Mouse (Mus musculus) hematopoietic stem cell, adult 5-6 weeks (primary cell): Measurements from ENCODE around the gene Rbfox2. TPM values are rescaled to one million over a fixed set of nuclear protein-coding genes. Genes with fewer than 3 reads are reported as not detected.
A peak's percentile ranks its signal among the peaks of the same experiment; 100 is the strongest.

Source experiments
- ATAC-seq, 2 experiments: fragments of 125-278 bp in 1 of 2; replicated peaks in 1 of 2; 2 replicates each; pipeline ENCODE4 v1.8.0; 2016 to 2017; ENCODE audit warnings: inconsistent platforms in 2 of 2, mild to moderate bottlenecking in 2 of 2, moderate number of reproducible peaks in 2 of 2, low read depth in 1 of 2, moderate TSS enrichment in 1 of 2; ENCODE audit not compliant: low FRiP score in 2 of 2, poor library complexity in 2 of 2, severe bottlenecking in 2 of 2, insufficient read depth in 1 of 2, low TSS enrichment in 1 of 2
- total RNA-seq: library from RNA; stranded (forward); fragments of 172-1452, 232-1000 nt; gene quantifications from 2 replicates; pipeline ENCODE4 v1.2.3, GENCODE M21; 2017

Gene Rbfox2
- total RNA-seq, 1 experiment from 2014 or later = 11.9 TPM

- no peak for ATAC-seq
These were observed 55.1 kb downstream of the Rbfox2 start for GRCm38 (mm10) chr15:77251706-77252105.

DNA sequence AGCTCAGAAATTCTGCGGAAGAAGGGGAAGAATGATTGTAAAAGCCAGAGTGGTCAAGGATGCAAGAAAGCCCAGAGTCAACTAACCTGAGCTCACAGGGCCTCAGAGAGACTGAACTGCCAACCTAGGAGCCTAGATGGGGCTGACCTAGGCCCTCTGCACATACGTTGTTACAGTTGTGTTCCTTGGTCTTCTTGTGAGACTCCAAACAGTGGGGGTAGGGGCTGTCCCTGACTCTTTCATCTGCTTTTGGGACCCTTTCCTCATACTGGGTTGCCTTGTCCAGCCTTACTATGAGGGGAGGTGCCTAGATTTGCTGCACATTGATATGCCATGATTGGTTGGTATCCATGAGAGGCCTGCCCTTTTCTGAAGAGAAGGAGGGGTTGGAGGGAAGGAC is 56.0 kb downstream of the Rbfox2 start:
- no peak for ATAC-seq

DNA sequence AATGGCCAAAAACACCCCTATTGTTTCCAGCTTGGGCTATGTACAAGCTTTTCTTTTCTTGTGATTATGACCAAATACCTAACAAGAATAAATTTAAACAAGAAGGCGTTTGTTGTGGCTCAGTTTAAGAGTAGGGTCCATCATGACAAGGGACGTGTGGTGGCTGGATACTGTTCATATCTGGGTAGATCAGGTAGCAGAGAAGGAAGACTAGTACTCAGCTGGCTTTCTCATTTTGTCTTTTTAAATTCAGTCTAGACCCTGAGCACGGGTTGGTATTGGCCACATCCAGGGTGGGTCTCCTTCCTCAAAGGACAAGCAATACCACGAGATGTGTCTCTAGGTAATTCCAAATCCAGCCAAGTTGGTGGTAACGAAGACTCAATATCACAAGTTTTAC is 57.4 kb downstream of the Rbfox2 start:
- no peak for ATAC-seq

DNA sequence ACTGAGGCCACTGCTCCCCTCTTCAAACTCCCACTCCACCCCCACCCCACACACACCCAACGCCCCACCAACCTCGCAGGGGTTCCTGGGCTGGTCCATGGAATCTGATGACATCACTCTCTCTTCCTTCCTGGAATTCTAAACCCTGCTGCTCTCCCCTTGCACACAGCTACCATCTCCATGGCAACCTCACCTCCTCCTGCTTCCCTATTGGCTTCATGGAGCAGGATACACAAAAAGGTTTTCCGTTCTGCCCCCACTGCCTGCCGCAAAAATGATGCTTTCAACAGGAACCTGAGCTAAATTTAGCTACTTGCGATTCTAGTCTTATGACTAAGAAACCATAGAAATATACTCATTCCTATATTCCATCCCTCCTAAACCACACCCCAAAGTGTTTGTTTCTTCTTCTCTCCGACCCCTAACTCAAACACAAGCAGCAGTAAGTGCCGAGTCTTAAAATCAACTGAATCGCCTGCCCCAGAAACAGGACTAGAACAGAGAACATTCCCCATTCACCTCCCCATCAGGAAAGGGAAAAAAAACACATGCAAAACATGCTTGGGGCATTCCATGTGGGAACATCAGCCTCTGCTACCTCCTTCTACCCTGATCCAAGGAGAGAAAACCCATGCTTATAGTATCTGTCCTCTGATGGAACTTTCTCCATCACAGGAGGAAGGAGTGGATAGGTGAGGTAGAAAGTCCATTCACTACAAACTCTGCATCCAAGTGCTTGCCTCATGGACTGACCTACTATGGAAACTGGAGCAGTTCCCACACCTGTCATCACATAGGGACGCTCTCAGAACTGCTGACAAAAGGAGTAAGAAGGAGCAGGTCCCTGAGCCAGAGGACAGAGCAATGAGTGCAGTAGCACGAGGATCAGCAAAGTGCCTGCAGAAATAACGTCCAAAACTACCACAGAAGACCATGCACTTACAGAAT is 61.1 kb downstream of the Rbfox2 start:
- ATAC-seq = no peak

DNA sequence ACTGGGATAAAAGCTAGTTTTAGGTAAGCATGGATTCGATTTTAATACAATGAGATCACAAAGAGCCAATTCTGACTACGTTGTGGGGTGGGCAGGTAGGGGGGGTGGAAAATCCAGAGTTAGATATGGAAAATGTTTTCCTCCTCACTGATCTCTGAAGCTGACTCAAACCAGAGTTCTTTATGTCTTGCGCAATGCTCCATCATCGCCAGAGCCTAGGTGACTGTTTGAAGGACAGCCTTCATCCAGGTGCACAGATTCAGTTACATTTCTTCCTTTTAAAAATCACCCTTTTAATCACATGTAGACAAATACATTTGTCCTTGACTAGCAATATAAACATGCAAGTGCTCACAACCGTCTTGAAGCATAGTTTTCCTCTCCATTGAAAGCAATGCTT is 62.2 kb downstream of the Rbfox2 start:
- no peak for ATAC-seq

DNA sequence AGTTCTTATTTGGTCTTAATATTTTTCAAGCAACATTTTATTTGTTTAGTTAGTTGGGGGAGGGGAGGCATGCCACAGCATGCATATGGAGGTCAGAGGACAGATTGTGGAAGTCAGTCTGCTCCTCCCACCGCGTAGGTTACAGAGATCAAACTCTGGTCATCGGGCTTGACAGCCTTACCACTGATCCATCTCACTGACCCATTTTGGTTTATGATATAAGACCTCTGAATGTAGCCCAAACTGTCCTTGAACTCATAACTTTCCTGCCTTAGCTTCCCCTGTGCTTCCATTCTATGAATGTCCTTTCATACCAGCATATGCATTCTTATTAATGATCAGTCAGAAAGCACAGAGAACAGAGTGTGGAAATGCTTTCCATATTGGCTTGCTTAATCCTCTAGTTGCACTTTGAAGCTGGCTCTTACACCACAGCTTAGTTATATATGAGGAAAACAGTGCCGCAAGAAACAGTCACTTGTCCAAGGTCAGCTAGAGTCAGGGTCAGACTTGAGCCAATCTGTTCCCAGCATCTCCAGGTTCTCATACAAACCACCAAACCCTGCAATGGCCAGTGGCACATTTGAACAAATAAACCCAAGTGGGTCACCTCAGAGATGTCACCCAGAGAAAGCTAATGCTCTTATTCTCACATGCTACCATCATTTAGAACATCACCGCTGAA is 62.8 kb downstream of the Rbfox2 start:
- no peak for ATAC-seq

DNA sequence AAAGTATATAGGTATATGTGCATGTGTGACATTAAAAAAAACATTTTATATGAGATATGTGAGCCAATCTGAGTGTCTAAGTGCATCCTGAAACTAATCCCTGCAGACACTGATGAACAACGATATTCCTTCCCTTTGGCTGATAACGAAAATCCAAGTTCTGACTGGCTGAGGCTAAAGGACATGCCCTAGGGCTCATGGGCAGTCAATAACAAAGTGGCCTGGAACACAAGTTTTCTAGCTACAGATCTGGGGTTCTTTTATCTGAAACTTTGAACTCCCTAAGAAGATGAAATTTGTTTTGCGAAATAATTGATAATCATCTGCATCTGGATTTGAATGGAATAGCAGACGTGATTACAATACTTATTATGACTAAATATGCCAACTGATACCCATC is 66.2 kb downstream of the Rbfox2 start:
- ATAC-seq = no peak

DNA sequence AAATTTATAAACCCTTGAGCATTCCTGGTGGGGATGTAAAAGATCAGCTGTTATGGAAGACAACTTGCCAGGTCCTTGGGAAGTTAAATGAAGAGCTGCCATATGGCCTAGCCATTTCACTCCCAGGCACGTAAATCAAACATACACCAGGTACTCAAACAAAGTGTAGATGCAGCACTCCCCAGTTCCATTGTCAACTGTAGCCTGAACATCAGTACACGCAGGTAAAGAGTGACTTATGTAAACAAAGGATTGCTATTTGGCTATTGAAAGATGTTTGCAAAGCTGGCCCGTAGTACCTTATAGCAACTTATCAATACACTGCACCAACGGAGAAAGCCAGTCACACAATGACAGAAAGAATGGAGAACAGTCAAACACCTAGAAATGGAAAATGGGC is 67.2 kb downstream of the Rbfox2 start:
- ATAC-seq = no peak

- no peak for ATAC-seq
These were observed 69.1 kb downstream of the Rbfox2 start for GRCm38 (mm10) chr15:77237661-77238060.

- no peak for ATAC-seq
These were observed 70.7 kb downstream of the Rbfox2 start for GRCm38 (mm10) chr15:77236055-77236567.

DNA sequence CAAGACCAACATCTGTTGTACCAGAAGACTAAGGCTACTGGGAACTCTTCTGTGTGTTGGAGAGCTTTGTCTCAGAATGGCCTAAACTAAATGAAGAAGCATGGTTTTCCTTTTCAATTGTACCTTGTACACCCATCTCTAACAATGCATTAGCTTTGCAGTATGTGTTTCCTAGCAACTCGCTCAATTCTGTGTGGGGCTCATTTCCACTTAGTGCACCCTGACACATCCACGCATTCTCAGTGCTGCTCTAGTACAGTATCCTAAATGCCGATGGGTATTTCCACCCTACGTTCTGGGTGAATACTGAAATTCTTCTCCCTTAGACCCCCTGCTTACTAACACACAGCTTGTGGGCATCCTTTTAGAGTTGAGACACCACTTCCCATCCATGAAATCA is 71.3 kb downstream of the Rbfox2 start:
- ATAC-seq = no peak

DNA sequence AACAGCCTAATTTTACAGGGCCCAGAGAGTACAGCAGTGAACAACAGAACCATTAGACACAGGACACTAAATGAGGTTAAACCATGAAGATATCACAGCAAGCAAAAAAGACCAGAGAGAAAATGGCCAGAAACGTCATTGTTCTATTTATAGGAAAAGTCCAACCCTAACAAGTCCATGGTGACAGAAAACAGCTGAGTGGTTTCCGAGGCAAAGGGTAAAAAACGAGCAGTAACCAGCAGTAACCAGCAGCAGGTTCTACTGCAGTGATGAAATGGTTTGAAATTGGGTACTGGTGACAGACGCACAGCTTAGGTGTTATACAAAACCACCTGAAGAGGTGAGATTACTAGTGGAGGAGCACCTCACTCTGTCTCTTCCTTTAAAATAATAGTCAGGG is 72.5 kb downstream of the Rbfox2 start:
- no peak for ATAC-seq

- ATAC-seq = no peak
These were observed 76.7 kb downstream of the Rbfox2 start for GRCm38 (mm10) chr15:77230144-77230543.

DNA sequence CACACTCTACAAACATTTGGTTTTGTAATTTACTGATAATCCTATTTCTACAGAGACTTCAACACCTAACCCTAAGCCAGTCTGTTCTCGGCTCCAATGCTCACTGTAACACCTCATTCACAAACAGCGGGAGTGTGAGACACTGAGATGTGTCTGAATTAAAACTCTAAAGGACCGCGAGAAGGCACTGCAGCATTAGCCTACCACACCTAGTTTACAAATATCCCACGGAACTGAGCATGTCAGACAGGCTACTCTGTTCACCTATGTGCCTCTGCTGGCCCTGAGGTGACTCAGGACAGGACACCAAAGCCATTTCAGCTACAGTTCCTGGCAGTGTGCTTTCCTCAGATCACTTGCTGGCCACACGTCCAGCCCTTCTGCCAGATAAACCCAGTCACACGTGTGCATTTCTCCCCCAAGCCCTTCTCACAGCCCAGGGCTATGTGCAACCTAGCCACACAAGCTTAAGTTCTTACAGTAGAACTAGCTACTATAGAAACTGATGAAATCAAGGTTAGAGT is 79.9 kb downstream of the Rbfox2 start:
- no peak for ATAC-seq

GRCm38 (mm10) chr15:77225858-77226257 is 80.9 kb downstream of the Rbfox2 start:
- no peak for ATAC-seq

GRCm38 (mm10) chr15:77225274-77225673 is 81.5 kb downstream of the Rbfox2 start:
- ATAC-seq = no peak

- ATAC-seq = no peak
These were observed 86.0 kb downstream of the Rbfox2 start for GRCm38 (mm10) chr15:77220833-77221232.

DNA sequence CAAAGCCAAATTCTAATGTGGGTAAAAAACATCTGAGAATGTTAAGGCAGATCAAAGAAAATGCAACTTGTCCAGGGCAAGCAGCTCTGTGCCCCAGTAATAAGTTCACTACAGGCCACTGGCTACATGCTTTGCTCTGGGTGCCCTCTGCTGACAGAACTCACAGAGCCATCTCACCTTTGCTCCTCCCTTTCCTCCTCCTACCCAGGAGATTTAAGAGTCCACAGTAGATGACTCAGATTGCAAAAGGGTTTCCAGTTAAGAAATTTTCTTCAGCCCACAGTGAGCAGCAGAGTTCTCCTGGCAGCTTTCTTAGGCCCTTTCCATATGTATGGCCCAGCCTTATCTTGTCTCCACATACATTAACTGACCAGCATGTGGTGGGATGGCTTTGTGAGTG is 86.7 kb downstream of the Rbfox2 start:
- peak; percentile 51 to 56; a peak in 3 of 4 replicates for ATAC-seq
